Mouse (Mus musculus): ENCODE data around the gene Tmem121b. TPM values are rescaled to one million over a fixed set of nuclear protein-coding genes. Genes with fewer than 3 reads are reported as not detected.

The Tmem121b gene
- total and polyA plus RNA-seq, 3 experiments = 0.05 TPM; not detected in 2

DNA sequence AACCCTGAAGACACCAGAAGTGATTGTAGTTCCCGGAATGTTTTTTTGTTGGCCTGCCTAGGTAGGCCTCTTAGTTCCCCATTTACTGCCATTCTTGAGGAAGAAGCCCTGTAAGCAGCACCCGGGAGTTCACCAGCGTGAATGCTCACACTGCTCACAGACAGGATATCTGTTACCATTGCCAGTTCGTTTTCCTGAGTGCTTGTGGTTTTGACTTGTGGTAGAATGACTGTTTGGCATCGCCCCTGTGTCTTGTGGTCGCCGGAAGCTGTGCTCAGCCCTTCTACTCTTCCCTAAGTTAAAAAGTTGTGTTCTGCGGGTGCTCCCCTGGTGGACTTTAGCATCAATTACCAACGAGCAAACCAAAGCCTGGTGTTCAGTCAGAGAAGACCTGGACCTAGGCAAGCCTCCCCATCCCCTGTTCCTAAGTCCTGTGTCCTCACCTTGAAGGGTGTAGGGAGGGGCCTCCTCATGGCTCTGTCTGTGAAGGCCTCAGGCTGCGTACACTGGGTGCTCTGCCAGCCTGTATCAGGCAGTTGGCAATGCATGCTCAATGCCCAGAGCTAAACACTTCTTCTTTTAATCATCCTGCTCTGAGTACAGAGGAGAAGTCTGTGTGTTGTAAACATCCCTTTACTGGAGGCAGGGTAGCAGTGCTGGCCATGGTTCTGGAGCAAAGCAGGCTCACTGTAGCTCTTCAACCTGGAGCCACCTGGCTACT lies 26.8 kb downstream of the Tmem121b start:
- Histone ChIP-seq H3K27me3 (ENCODE audit: insufficient read depth, low read length) (peaks cover 3% of the 10 kb centered on the region; the same call in 1 of the 2 replicates), H3K9me3 (replicated peaks) (no peaks in the 10 kb centered on the region), H3K36me3 (replicated peaks) (peaks cover 26% of the 10 kb centered on the region), H3K4me3 (ENCODE audit: low read depth, low read length) (peak overlapping the region; percentile 36; the same call in 1 of the 2 replicates), H3K4me1 (ENCODE audit: insufficient read depth, low read depth, low read length) (peaks cover 61% of the 10 kb centered on the region)
- DNase-seq (ENCODE audit: low spot score) (peak; percentile 53), ATAC-seq (ENCODE audit: extremely low read depth, insufficient number of reproducible peaks, low FRiP score, poor library complexity, severe bottlenecking) (peak; percentile 55)
- TF ChIP-seq TAL1 (conservative IDR thresholded peaks at IDR 0.05; ENCODE audit: low read depth, low read length) (no peak), CTCF (IDR thresholded peaks at IDR 0.05; ENCODE audit: low read depth, low read length) (no peak), GATA1 (IDR thresholded peaks at IDR 0.05; ENCODE audit: borderline replicate concordance, low read length) (no peak), POLR2AphosphoS5 (IDR thresholded peaks at IDR 0.05; ENCODE audit: insufficient replicate concordance, low read depth, low read length) (no peak), GATA2 (IDR thresholded peaks at IDR 0.05; ENCODE audit: borderline replicate concordance, low read depth, low read length) (no peak)

DNA sequence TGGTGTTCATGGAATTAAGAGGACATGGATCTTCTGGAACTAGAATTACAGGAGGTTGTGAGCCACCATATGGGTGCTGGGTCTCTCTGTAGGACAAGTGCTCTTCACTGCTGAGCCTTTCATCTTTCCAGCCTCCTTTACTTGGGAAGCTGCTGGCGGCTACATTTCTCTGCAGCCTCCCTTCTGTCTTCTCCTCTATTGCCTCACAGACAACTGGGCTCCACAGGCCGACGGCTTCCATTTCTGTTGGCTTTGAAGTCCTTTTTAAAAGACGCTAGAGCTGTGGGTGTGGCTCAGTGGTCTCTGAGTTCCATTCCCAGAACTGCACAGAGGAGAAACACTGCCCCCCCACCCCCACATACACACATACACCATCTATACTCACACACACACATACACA lies 28.2 kb downstream of the Tmem121b start:
- ATAC-seq (ENCODE audit: extremely low read depth, insufficient number of reproducible peaks, low FRiP score, poor library complexity, severe bottlenecking) (no peak), DNase-seq (ENCODE audit: low spot score) (no peak)
- TF ChIP-seq GATA1 (IDR thresholded peaks at IDR 0.05; ENCODE audit: borderline replicate concordance, low read length) (no peak), GATA2 (IDR thresholded peaks at IDR 0.05; ENCODE audit: borderline replicate concordance, low read depth, low read length) (no peak), POLR2AphosphoS5 (IDR thresholded peaks at IDR 0.05; ENCODE audit: insufficient replicate concordance, low read depth, low read length) (no peak), TAL1 (conservative IDR thresholded peaks at IDR 0.05; ENCODE audit: low read depth, low read length) (no peak), CTCF (IDR thresholded peaks at IDR 0.05; ENCODE audit: low read depth, low read length) (no peak)
- Histone ChIP-seq H3K4me1 (ENCODE audit: insufficient read depth, low read depth, low read length) (peaks cover 55% of the 10 kb centered on the region), H3K36me3 (replicated peaks) (peaks cover 23% of the 10 kb centered on the region), H3K9me3 (replicated peaks) (no peaks in the 10 kb centered on the region), H3K4me3 (ENCODE audit: low read depth, low read length) (peak overlapping the region; percentile 4; the same call in 1 of the 2 replicates), H3K27me3 (ENCODE audit: insufficient read depth, low read length) (peaks cover 11% of the 10 kb centered on the region)

DNA sequence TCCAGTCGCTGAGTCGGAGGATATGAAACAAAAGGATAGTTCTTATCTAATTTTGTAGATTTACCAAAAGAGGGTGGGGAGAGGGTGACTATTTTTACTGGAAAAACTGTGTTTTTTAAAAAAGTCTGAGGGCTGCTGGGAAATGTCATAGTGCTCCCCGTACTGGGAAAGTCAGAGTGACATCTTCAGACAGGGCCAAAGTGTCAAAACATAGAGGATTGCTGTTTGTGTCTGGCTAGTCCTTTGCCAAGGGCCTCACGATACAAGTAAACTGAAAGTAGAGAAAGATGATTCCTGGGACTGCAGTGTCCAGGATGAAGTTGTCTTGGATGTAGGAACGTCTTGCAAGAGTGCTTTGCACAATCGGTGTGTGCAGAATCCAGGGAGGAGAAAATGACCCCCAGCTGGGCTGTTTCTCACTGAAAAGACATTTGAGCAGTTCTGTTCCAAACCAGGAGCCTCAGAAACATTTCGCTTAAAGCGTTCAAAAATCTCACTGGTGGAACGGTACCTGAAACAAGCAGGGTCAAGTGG lies 29.1 kb downstream of the Tmem121b start:
- ATAC-seq (ENCODE audit: extremely low read depth, insufficient number of reproducible peaks, low FRiP score, poor library complexity, severe bottlenecking) = no peak
- H3K9me3 ChIP-seq (replicated peaks) = no peaks in the 10 kb centered on the region
- H3K36me3 ChIP-seq (replicated peaks) = peaks cover 19% of the 10 kb centered on the region
- H3K27me3 ChIP-seq (ENCODE audit: insufficient read depth, low read length) = peaks cover 11% of the 10 kb centered on the region
- peak overlapping the region; percentile 79; the same call in 1 of the 2 replicates for H3K4me3 ChIP-seq (ENCODE audit: low read depth, low read length)
- H3K4me1 ChIP-seq (ENCODE audit: insufficient read depth, low read depth, low read length) = peaks cover 48% of the 10 kb centered on the region
- DNase-seq (ENCODE audit: low spot score) = no peak
- TF ChIP-seq TAL1 (conservative IDR thresholded peaks at IDR 0.05; ENCODE audit: low read depth, low read length) (no peak), CTCF (IDR thresholded peaks at IDR 0.05; ENCODE audit: low read depth, low read length) (no peak), GATA2 (IDR thresholded peaks at IDR 0.05; ENCODE audit: borderline replicate concordance, low read depth, low read length) (no peak), GATA1 (IDR thresholded peaks at IDR 0.05; ENCODE audit: borderline replicate concordance, low read length) (no peak), POLR2AphosphoS5 (IDR thresholded peaks at IDR 0.05; ENCODE audit: insufficient replicate concordance, low read depth, low read length) (no peak)

DNA sequence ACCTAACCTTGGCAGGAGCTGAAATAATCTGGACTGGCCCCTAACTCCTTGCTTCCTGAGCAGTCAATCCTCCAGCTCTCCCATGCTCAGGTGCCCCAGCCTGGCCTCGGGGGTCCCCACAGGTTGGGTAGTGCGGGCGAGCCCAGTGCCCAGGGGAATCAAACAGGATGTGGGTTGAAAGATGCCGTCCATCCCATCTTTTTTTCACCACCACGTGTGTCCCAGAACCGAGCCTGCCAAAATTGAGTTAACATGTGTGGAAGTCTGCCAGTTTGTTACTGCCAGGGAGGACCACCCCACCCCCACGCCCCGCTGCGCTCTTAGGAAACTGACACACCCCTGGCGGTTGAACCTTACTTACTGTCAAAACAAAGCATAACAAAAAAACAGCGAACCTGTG lies 29.7 kb downstream of the Tmem121b start:
- ATAC-seq (ENCODE audit: extremely low read depth, insufficient number of reproducible peaks, low FRiP score, poor library complexity, severe bottlenecking) (no peak), DNase-seq (ENCODE audit: low spot score) (peak; percentile 35)
- Histone ChIP-seq H3K36me3 (replicated peaks) (peaks cover 19% of the 10 kb centered on the region), H3K27me3 (ENCODE audit: insufficient read depth, low read length) (peaks cover 11% of the 10 kb centered on the region), H3K9me3 (replicated peaks) (no peaks in the 10 kb centered on the region), H3K4me3 (ENCODE audit: low read depth, low read length) (peak overlapping the region; percentile 79), H3K4me1 (ENCODE audit: insufficient read depth, low read depth, low read length) (peaks cover 48% of the 10 kb centered on the region)
- no peak for TF ChIP-seq CTCF (IDR thresholded peaks at IDR 0.05; ENCODE audit: low read depth, low read length)
- no peak for TF ChIP-seq GATA2 (IDR thresholded peaks at IDR 0.05; ENCODE audit: borderline replicate concordance, low read depth, low read length)
- TF ChIP-seq TAL1 (conservative IDR thresholded peaks at IDR 0.05; ENCODE audit: low read depth, low read length) = no peak
- TF ChIP-seq GATA1 (IDR thresholded peaks at IDR 0.05; ENCODE audit: borderline replicate concordance, low read length) = no peak
- TF ChIP-seq POLR2AphosphoS5 (IDR thresholded peaks at IDR 0.05; ENCODE audit: insufficient replicate concordance, low read depth, low read length) = no peak

DNA sequence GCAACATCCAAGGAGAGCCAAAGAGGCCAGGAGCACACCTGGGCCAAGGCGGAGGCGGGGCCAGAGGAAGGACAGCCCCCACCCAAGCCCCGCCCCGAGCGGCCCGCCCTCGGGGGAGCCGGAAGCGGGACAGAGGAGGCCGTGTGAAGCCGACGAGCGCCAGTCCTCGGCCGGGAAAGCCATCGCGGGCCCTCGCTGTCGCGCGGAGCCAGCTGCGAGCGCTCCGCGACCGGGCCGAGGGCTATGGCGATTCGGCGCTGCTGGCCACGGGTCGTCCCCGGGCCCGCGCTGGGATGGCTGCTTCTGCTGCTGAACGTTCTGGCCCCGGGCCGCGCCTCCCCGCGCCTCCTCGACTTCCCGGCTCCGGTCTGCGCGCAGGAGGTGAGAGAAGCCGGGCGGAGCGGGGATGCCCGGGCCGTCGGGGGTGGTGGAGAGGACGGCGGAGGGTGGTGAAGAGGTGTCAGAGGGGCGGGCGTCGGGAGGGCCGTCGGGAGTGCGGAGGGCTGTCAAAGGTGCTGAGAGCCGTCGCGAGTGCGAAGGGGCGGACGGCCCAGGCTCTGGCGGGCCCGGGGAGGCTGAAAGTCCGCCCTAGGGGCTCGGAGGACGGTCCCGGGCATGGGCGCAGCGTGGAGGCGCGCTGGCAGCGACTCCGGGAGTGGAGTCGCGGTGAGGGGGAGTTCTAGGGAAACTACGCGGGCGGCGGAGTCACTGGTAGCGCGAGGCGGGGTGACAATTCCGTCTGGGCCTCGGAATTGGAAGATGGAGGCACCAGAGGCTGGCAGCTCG lies 30.3 kb downstream of the Tmem121b start, which contains the start of gene Il17ra:
Il17ra (plus strand) TSS at position 162 of the 786 bp plus-strand sequence.
- peak within 1 kb of the TSS; percentile 79 for H3K4me3 ChIP-seq (ENCODE audit: low read depth, low read length)
- ATAC-seq (ENCODE audit: extremely low read depth, insufficient number of reproducible peaks, low FRiP score, poor library complexity, severe bottlenecking) = 0 out of 2 replicates have a peak, but pooled peaks have one; percentile 36
- peaks cover 48% of the 10 kb centered on the region for H3K4me1 ChIP-seq (ENCODE audit: insufficient read depth, low read depth, low read length)
- H3K36me3 ChIP-seq (replicated peaks) = peaks cover 18% of the 10 kb centered on the region
- no peaks in the 10 kb centered on the region for H3K9me3 ChIP-seq (replicated peaks)
- DNase-seq (ENCODE audit: low spot score) = peak; percentile 77
- TF ChIP-seq GATA1 (IDR thresholded peaks at IDR 0.05; ENCODE audit: borderline replicate concordance, low read length) = no peak
- peaks cover 11% of the 10 kb centered on the region for H3K27me3 ChIP-seq (ENCODE audit: insufficient read depth, low read length)

DNA sequence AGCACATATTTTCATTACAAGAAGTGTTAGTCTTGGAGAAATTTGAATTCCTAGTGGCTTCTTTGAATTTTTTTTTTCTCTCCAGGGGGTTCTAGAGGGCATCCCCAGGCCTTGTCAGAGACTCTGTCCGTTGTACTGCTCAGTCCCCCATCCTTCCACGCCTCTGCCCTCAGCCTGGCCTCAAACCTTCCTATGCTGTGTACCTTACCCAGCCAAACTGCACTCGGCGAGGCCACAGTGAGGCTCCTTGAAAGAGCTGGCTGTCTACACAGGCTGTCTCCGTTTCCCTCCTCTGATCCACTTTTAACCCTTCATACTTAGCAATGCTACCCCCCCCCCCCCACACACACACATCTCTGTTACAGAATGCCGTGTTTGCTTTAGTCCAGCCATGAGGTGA lies 31.4 kb downstream of the Tmem121b start:
- DNase-seq (ENCODE audit: low spot score) (no peak), ATAC-seq (ENCODE audit: extremely low read depth, insufficient number of reproducible peaks, low FRiP score, poor library complexity, severe bottlenecking) (no peak)
- Histone ChIP-seq H3K36me3 (replicated peaks) (peaks cover 13% of the 10 kb centered on the region), H3K27me3 (ENCODE audit: insufficient read depth, low read length) (peaks cover 11% of the 10 kb centered on the region), H3K4me1 (ENCODE audit: insufficient read depth, low read depth, low read length) (peaks cover 44% of the 10 kb centered on the region), H3K9me3 (replicated peaks) (no peaks in the 10 kb centered on the region), H3K4me3 (ENCODE audit: low read depth, low read length) (no peak overlapping the region)
- TF ChIP-seq CTCF (IDR thresholded peaks at IDR 0.05; ENCODE audit: low read depth, low read length) = no peak
- TF ChIP-seq TAL1 (conservative IDR thresholded peaks at IDR 0.05; ENCODE audit: low read depth, low read length) = no peak
- no peak for TF ChIP-seq GATA1 (IDR thresholded peaks at IDR 0.05; ENCODE audit: borderline replicate concordance, low read length)
- TF ChIP-seq POLR2AphosphoS5 (IDR thresholded peaks at IDR 0.05; ENCODE audit: insufficient replicate concordance, low read depth, low read length) = no peak
- TF ChIP-seq GATA2 (IDR thresholded peaks at IDR 0.05; ENCODE audit: borderline replicate concordance, low read depth, low read length) = no peak
